Mouse (Mus musculus) forebrain, embryonic 13.5 days (tissue): ENCODE measurements at regions not wholly inside any gene's neighbourhood (a gene's known extent, or its start where the extent isn't known, plus 50 kb on each side); places are given as distances from the start of the nearest gene placed in this dataset.

Source experiments
- ATAC-seq: fragments of 200-750 bp; cut with Nextera tagmentation; 2 replicates; pipeline ENCODE4 v1.8.0; 2017
- H3K27ac ChIP-seq: fragments of 300-500 bp; sonication (generic); 2 replicates; pipeline ENCODE4 v1.5.1; 2015; ENCODE audit warnings: inconsistent platforms, mild to moderate bottlenecking, moderate library complexity
- H3K27me3 ChIP-seq: fragments of 300-500 bp; sonication (generic); 2 replicates; pipeline ENCODE4 v1.6.1; 2015; ENCODE audit warnings: mild to moderate bottlenecking, inconsistent platforms
- H3K36me3 ChIP-seq: fragments of 300-500 bp; sonication (generic); 2 replicates; pipeline ENCODE4 v1.6.1; 2015; ENCODE audit warnings: mild to moderate bottlenecking, inconsistent platforms; ENCODE audit not compliant: poor library complexity, severe bottlenecking
- H3K4me1 ChIP-seq: fragments of 300-500 bp; sonication (generic); 2 replicates; pipeline ENCODE4 v1.6.1; 2015; ENCODE audit warnings: inconsistent platforms
- H3K4me2 ChIP-seq: fragments of 300-500 bp; sonication (generic); 2 replicates; pipeline ENCODE4 v1.6.1; 2015; ENCODE audit warnings: inconsistent platforms, mild to moderate bottlenecking, moderate library complexity
- H3K4me3 ChIP-seq: fragments of 300-500 bp; sonication (generic); 2 replicates; pipeline ENCODE4 v1.5.1; 2015; ENCODE audit warnings: mild to moderate bottlenecking, inconsistent platforms
- H3K9ac ChIP-seq: fragments of 300-500 bp; sonication (generic); 2 replicates; pipeline ENCODE4 v1.6.1; 2015; ENCODE audit warnings: mild to moderate bottlenecking, inconsistent platforms
- H3K9me3 ChIP-seq: fragments of 300-500 bp; sonication (generic); replicated peaks from 2 replicates; pipeline ENCODE4 v1.6.1; 2016; ENCODE audit warnings: inconsistent platforms
- WGBS: fragments of 180-500 bp; shearing (Covaris S2); methylation state at CpG from one replicate; pipeline ENCODE4 v1.1.7; 2015; 5-methylcytosine and 5-hydroxymethylcytosine counted together

GRCm38 (mm10) chr14:112142668-112143067 lies 467.8 kb downstream of the Slitrk5 start:
- no peaks in the 10 kb centered on the region for H3K4me1 ChIP-seq

GRCm38 (mm10) chr14:112153950-112154349 lies 479.1 kb downstream of the Slitrk5 start:
- peak; percentile 65 for ATAC-seq
- H3K9me3 ChIP-seq = no peaks in the 10 kb centered on the region
- H3K4me2 ChIP-seq = no peak overlapping the region
- H3K36me3 ChIP-seq = no peaks in the 10 kb centered on the region
- 76% methylated on average over 3 of the region's 3 CpGs for WGBS
- no peaks in the 10 kb centered on the region for H3K27me3 ChIP-seq
- H3K4me1 ChIP-seq = no peaks in the 10 kb centered on the region
- no peak overlapping the region for H3K4me3 ChIP-seq
- no peak overlapping the region for H3K9ac ChIP-seq
- no peak overlapping the region for H3K27ac ChIP-seq

More at GRCm38 (mm10) chr14:112142668-112143067, 467.8 kb downstream of the Slitrk5 start:
- Histone ChIP-seq H3K9ac (no peak overlapping the region), H3K27me3 (no peaks in the 10 kb centered on the region), H3K36me3 (no peaks in the 10 kb centered on the region), H3K4me2 (no peak overlapping the region), H3K4me3 (no peak overlapping the region), H3K9me3 (no peaks in the 10 kb centered on the region), H3K27ac (no peak overlapping the region)
- no peak for ATAC-seq
- WGBS = 95% methylated on average over 4 of the region's 4 CpGs
